Mouse (Mus musculus): ENCODE measurements around the gene Pgpep1.

DNA sequence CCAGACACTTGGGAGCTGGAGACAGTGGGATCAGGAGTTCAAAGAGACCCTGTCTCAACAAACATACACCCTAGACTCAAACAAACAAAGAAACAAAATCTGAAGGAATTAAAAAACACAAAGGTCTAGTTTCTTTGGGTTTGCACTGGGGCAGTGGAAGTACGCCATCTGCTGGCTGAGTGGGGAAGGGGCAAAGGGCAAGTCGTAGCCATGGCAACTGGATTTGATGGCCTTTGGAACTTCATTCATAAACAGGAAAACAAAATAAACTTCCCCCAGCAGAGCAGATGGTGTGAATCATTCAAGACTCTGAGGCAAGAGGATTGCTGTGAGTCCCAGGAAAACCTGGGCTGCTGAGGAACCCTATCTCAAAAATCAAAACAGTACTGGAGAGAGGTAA lies 7.0 kb downstream of the Pgpep1 start:
- no peak for TF ChIP-seq POLR2A (IDR thresholded peaks at IDR 0.05; ENCODE audit: extremely low read depth, insufficient read depth, low read length)
- TF ChIP-seq CTCF (IDR thresholded peaks at IDR 0.05; ENCODE audit: low read depth, low read length): peak; percentile 95
